Mouse (Mus musculus): ENCODE data around the gene Cfap44.
A peak's percentile ranks its signal among the peaks of the same experiment; 100 is the strongest.

The Cfap44 gene

DNA sequence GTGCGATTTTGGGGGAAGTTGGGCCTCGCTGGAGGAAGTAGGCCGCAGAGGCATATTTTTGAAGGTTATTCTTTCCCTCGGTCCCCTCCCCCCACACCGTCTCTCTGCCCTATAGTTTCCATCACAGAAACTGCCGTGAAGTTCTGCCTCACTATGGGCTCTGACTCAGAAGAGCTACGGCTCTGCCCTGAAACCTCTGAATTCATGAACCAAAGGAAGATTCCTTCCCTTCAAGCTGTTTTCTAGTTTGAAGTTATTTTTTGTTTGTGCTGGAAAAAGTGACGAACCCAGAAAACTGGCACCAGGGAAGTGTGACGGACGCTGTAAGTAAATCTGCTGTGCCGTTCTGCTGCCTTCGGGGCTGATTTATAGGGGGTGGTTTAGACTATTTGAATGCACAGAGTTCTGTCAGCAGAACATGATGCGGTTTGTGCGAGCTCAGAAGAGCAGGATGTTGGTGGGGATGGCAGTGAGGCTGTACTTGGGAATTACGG, 102.4 kb downstream of the Cfap44 start:
- DNase-seq (ENCODE audit: low read depth, low spot score) = peak; percentile 3
- Histone ChIP-seq H3K27me3 (ENCODE audit: control insufficient read depth, insufficient read depth, low read length, poor library complexity, severe bottlenecking) (no peaks in the 10 kb centered on the region), H3K36me3 (ENCODE audit: control insufficient read depth, insufficient read depth, low read length, poor library complexity, severe bottlenecking) (no peaks in the 10 kb centered on the region)

DNA sequence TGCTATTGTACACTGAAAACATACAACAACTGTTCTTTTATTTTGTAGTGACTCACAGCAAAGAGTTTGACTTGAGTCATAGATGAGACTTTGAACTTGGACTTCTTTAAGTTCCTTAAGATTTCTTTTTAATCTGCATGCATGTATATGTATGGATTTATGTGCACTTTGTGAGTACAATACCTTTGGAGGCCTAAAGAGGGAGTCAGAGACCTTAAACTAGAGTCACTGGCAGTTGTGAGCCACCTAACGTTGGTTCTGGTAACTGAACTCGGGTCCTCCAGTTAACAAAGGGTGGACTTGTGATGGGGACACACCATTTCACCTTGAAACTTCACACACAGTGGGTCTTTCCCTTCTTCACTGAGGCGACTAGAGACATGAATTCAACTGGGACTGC, 103.9 kb downstream of the Cfap44 start:
- DNase-seq (ENCODE audit: low read depth, low spot score) = no peak
- Histone ChIP-seq H3K36me3 (ENCODE audit: control insufficient read depth, insufficient read depth, low read length, poor library complexity, severe bottlenecking) (no peaks in the 10 kb centered on the region), H3K27me3 (ENCODE audit: control insufficient read depth, insufficient read depth, low read length, poor library complexity, severe bottlenecking) (no peaks in the 10 kb centered on the region)

DNA sequence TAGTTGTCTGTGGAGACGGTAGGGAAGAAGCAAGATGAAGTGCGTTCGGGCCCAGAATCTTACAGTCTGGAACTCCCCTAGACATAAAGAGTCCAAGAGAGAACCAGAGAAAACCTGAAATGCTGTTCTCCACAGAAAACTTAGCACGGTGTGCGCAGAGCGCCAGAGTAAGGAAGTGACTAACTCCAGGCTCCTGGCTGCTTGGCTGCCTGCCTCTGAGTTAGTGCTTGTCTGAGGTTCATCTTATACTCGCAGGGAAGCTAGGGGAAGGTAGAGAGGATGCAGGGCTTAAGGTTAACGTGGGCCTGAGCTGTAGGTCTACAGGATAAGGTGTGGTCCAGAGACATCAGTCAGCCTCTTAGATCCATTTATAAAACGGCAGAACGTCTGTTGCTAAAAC, 107.2 kb downstream of the Cfap44 start:
- DNase-seq (ENCODE audit: low read depth, low spot score) = no peak
- Histone ChIP-seq H3K27me3 (ENCODE audit: control insufficient read depth, insufficient read depth, low read length, poor library complexity, severe bottlenecking) (no peaks in the 10 kb centered on the region), H3K36me3 (ENCODE audit: control insufficient read depth, insufficient read depth, low read length, poor library complexity, severe bottlenecking) (no peaks in the 10 kb centered on the region)

DNA sequence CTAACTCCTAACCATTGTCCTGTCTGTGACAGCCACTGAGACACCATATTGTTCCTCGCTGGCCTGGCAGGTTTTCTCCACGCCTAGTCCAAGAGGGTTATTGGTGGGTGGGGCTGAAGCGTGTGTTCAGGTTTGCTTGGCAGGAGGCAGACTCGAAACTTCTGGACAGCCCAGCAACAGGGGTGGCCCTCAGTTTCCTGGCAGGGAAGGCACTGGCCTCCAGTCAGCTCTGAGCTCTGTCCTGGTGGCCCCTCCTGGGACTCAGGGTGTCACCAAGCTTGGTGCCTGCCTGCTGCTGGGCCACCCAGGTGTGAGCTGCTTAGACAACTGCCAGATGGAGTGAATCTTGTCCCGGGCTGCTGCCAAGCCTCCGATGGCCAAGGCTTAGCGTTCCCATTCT, 107.7 kb downstream of the Cfap44 start:
- H3K27me3 ChIP-seq (ENCODE audit: control insufficient read depth, insufficient read depth, low read length, poor library complexity, severe bottlenecking) = no peaks in the 10 kb centered on the region
- no peak for DNase-seq (ENCODE audit: low read depth, low spot score)
- no peaks in the 10 kb centered on the region for H3K36me3 ChIP-seq (ENCODE audit: control insufficient read depth, insufficient read depth, low read length, poor library complexity, severe bottlenecking)

DNA sequence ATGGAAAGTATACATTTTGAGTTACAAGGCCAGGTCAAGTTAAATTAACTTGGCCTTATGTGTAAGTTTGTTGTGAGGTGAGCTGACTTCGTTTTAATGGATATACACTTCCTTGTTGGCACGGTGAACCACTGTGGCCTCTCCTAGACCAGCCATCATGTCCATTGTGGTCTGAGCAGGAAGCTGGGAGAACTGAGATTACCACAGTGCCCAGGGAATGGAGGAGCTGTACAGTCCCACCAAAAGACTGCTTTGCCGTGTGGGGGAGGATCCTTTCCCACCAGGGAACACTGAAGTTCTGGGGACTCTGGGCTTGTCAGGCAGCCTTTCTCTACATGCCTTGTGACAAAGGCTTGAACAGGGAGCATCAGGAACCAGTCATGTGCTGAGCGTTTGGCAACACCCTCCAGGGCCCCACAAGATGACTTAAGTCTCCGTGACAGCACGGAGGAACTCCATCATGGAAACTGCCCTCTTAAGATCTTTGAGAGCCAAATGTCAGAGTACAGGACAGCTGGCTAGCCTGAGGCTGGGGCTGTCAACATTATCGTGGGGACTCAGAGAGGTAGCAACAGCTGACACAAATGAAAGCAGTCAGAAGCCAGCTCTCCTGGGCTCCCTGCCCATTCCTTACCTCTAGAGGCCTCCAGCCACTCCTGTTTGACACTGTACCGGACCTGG, 108.4 kb downstream of the Cfap44 start:
- no peak for DNase-seq (ENCODE audit: low read depth, low spot score)
- H3K36me3 ChIP-seq (ENCODE audit: control insufficient read depth, insufficient read depth, low read length, poor library complexity, severe bottlenecking) = no peaks in the 10 kb centered on the region
- no peaks in the 10 kb centered on the region for H3K27me3 ChIP-seq (ENCODE audit: control insufficient read depth, insufficient read depth, low read length, poor library complexity, severe bottlenecking)

DNA sequence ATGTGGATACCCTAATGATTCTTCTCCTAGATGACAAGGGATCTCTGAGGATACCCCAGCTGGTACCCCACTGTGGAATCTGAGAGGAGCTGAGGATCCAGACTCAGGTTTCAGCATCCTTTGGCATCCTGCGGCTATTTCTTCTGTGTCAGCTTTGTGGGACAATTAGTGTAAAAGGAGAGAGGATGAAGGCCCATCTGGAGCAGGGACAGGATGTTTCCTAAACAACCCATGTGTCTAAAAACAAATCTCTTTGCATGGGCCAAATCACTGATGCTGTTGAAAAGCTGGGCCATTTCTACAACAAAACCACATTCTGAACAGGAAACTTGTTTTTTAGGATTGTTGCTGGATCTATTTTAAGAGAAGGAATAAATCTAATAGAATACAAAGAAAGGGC, 110.6 kb downstream of the Cfap44 start:
- no peaks in the 10 kb centered on the region for H3K27me3 ChIP-seq (ENCODE audit: control insufficient read depth, insufficient read depth, low read length, poor library complexity, severe bottlenecking)
- H3K36me3 ChIP-seq (ENCODE audit: control insufficient read depth, insufficient read depth, low read length, poor library complexity, severe bottlenecking) = no peaks in the 10 kb centered on the region
- no peak for DNase-seq (ENCODE audit: low read depth, low spot score)

DNA sequence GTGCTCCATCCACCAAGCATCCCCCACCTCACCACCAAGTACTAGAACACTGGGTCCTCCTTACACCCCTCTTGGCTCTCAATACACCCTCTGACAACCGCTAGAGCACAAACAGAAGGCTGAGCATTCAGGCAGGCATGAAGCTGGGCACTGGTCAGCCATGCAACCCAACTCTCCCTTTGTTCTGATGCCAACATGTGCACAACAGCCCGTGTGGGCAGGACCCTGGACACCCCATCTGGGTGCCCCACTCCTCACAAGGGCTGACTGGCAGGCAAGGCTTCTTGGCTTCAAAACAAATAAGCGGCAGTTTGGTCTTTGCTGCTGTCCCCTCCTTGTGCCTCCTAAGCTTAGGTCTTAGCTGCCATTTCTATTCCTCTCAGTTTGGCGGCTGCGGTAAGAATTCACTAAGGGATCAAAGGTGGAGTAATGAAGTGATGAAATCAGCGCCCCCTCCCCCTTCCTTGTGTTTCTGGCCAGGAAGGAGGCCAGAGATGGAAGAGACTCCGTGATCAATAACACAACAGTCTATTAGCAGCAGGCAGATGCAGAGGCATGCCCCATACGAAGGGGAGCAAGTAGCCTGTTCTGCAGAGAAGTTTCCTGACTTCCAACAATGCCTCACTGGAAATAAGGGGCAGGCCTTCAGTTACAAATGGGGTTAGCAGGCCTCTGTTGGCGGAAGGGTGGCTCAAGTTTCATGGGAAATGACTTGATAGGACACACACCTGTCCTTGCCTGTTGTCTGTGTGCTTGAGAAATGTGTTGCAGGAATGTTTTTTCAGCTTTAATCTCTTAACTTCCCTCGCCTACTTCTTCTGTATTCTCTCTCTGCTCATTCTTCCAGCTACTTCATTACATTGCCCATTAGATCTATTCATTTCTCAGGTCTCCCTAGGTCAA, 112.7 kb downstream of the Cfap44 start:
- Histone ChIP-seq H3K36me3 (ENCODE audit: control insufficient read depth, insufficient read depth, low read length, poor library complexity, severe bottlenecking) (no peaks in the 10 kb centered on the region), H3K27me3 (ENCODE audit: control insufficient read depth, insufficient read depth, low read length, poor library complexity, severe bottlenecking) (no peaks in the 10 kb centered on the region)
- DNase-seq (ENCODE audit: low read depth, low spot score) = no peak

DNA sequence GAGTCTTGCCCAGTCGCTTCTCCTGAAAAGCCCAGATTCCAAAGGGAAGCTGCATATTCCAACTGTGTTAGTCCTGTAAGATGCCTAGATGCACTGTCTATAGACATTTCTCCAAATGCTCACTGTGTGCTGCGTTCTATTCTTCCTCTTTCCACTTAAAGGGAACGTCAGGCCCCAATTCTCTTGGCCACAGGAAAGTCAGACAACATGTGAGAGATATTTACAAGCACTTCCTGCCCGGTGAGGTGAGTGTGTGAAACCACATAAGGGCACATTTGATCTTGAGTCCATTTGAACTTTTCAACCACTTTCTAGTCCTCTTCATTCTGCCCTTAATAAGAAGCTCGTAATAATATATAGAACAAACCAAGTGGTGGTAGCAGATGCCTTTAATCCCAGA, 113.4 kb downstream of the Cfap44 start:
- Histone ChIP-seq H3K36me3 (ENCODE audit: control insufficient read depth, insufficient read depth, low read length, poor library complexity, severe bottlenecking) (no peaks in the 10 kb centered on the region), H3K27me3 (ENCODE audit: control insufficient read depth, insufficient read depth, low read length, poor library complexity, severe bottlenecking) (no peaks in the 10 kb centered on the region)
- no peak for DNase-seq (ENCODE audit: low read depth, low spot score)

DNA sequence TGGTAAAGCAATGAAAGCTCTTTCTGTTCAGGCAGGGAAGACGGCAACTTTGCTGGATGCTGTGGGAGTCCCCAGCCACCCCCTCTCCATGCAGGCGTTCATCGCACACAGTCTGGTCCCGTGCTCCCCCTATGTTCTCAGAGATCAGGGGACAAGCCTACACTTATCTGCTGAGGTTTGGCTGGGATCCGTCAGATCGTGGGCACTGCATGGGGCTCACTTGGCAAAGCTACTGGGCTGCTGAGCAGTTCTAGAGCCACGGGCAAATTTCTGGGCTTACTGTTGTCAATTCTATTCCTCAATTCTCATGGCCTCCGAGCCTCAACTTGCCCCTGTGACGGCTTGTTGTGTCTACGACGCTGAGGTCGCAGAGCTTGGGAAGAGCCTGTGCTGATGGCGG, 114.2 kb downstream of the Cfap44 start:
- no peaks in the 10 kb centered on the region for H3K27me3 ChIP-seq (ENCODE audit: control insufficient read depth, insufficient read depth, low read length, poor library complexity, severe bottlenecking)
- H3K36me3 ChIP-seq (ENCODE audit: control insufficient read depth, insufficient read depth, low read length, poor library complexity, severe bottlenecking) = no peaks in the 10 kb centered on the region

DNA sequence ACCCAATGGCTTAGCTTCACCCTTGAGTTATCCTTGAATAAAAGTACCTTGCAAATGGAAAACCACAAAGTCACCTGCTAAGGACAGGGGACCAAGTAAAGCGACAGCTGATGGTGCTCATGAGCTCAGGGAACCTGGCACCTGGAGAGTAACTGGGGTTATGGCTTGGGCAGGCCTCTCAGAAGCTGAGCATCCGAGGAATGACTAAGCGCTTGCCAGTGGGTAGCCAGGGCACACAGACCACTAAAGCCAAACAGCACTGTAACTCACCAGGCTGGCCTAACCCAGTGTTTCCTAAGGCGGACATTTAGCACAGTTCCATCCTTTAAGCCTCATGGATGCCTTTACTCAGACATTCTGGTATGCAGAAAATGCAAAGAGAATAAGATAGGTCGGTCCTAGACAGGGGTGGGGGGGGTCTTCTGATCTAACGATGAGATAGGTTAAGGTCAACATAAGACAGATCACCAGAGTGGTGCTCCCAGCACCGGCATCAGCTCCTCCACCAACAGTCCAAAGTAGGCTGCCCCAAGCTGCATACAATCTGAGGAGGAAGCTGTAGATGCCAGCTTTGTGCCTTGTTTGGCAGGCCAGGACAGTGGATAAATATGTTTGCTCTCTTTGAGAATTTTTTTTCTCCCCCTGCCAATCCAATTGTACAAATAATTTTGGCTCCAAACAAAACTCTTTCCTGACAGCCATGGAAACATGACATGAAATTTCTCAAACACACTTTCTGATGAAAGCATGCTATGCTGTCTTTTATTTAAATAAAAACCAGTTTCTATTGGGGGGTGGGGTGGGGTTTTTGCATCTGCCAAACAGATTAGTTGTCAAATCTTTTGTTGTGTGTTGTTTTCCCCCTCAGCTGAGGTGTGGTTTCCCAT, 115.1 kb downstream of the Cfap44 start:
- Histone ChIP-seq H3K36me3 (ENCODE audit: control insufficient read depth, insufficient read depth, low read length, poor library complexity, severe bottlenecking) (no peaks in the 10 kb centered on the region), H3K27me3 (ENCODE audit: control insufficient read depth, insufficient read depth, low read length, poor library complexity, severe bottlenecking) (no peaks in the 10 kb centered on the region)
- no peak for DNase-seq (ENCODE audit: low read depth, low spot score)

More for the DNA sequence above, 114.2 kb downstream of the Cfap44 start:
- DNase-seq (ENCODE audit: low read depth, low spot score) = no peak

DNA sequence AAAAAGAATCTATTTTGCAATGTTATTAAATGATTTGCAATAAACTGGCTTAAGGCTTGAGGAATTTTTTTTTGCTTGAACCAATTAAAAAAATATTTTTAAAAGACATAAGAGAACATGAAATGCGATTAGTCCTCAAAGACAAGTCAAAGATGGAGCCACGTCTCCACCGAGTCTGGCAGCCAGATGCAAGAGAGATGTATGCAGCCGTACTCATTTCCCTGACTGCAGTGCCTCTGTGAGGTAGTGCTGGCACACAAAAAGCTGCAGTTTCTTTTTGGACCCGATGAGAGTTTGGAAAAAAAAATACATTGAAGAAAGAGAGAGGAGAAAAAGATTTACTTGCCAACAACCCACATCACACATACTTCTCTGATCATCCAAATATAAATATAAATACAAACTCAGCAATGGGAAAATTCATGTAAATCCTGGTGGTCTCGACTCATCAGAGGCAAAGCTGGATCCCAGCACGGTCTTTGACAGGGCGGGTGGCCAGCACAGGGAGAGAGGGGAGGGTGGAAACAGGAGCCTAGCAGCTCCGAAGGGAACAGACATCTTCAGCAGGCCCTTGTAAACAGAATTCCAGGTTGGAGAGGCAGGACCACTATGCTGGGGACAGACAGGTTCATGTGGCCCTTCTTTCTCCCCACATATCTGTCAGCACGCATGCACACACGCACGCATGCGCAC, 116.1 kb downstream of the Cfap44 start:
- Histone ChIP-seq H3K27me3 (ENCODE audit: control insufficient read depth, insufficient read depth, low read length, poor library complexity, severe bottlenecking) (no peaks in the 10 kb centered on the region), H3K36me3 (ENCODE audit: control insufficient read depth, insufficient read depth, low read length, poor library complexity, severe bottlenecking) (no peaks in the 10 kb centered on the region)
- DNase-seq (ENCODE audit: low read depth, low spot score) = no peak

DNA sequence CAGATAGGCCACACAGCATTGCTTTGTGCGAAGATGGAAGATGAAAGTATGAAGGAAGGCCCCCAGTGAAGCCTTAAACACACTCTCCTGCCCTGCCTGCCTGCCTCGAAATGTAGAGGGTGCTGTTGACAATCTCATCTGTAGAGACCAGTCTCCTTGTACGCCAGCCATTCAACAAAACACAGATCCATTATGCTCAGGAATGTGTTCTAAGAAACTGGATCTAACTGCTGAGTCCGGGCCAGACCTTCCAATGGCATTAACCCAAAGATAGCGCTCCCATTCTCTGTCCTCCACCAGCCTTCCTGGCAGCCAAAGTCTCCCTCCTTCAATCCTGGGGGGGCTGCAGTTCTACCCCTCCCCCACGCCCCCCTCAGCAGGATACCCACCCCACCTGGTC, 121.9 kb downstream of the Cfap44 start:
- no peak for DNase-seq (ENCODE audit: low read depth, low spot score)
- H3K36me3 ChIP-seq (ENCODE audit: control insufficient read depth, insufficient read depth, low read length, poor library complexity, severe bottlenecking) = no peaks in the 10 kb centered on the region
- H3K27me3 ChIP-seq (ENCODE audit: control insufficient read depth, insufficient read depth, low read length, poor library complexity, severe bottlenecking) = no peaks in the 10 kb centered on the region

DNA sequence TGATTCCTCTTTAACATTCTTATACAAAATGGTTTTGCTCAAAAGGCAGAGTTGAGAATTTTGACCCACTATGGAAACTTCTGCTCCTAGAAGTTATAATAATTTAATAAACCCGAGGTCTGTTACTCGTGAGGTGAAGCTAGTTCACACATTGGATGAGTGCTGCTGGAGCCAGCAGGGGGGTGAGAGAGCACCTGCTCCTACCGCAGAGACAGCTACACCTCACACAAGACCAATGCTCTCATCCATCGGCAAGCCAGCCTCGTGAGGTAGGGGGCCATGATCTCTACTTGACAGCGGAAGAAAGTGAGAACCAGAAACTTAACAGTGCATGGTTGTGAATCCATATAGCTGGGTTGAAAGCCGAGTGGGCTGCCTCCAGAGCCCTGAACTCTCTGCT, 129.0 kb downstream of the Cfap44 start:
- no peaks in the 10 kb centered on the region for H3K36me3 ChIP-seq (ENCODE audit: control insufficient read depth, insufficient read depth, low read length, poor library complexity, severe bottlenecking)
- no peak for DNase-seq (ENCODE audit: low read depth, low spot score)
- H3K27me3 ChIP-seq (ENCODE audit: control insufficient read depth, insufficient read depth, low read length, poor library complexity, severe bottlenecking) = no peaks in the 10 kb centered on the region

DNA sequence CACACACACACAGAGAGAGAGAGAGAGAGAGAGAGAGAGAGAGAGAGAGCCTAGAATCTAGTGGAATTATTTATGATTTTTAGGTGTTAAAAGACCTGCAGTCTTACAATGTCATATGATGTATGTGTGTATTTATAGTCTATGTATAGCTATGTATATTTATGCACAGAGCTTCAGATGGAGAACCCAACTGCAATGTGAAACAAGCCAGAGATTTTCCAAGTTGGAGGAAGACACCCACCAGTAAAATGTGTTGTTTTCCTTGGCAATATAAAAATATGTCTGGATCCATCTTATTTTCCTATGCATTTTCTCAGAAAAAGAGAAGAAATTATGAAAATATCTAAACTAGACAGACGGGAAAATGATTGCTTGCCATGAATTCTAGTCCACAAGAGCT, 131.4 kb downstream of the Cfap44 start:
- Histone ChIP-seq H3K27me3 (ENCODE audit: control insufficient read depth, insufficient read depth, low read length, poor library complexity, severe bottlenecking) (no peaks in the 10 kb centered on the region), H3K36me3 (ENCODE audit: control insufficient read depth, insufficient read depth, low read length, poor library complexity, severe bottlenecking) (no peaks in the 10 kb centered on the region)
- no peak for DNase-seq (ENCODE audit: low read depth, low spot score)
